Mouse (Mus musculus) myocyte (in vitro differentiated cells): ENCODE measurements at regions not wholly inside any gene's neighbourhood (a gene's known extent, or its start where the extent isn't known, plus 50 kb on each side); places are given as distances from the start of the nearest gene placed in this dataset.
A peak's percentile ranks its signal among the peaks of the same experiment; 100 is the strongest.

Experiments used
- H3K27me3 ChIP-seq: one replicate; pipeline ENCODE4 v1.6.1; 2011; ENCODE audit not compliant: control insufficient read depth, insufficient read depth, insufficient read length
- H3K36me3 ChIP-seq: one replicate; pipeline ENCODE4 v1.6.1; 2011; ENCODE audit not compliant: control insufficient read depth, insufficient read depth
- H3K4me2 ChIP-seq: one replicate; pipeline ENCODE4 v1.6.1; 2011; ENCODE audit warnings: low read depth, control low read depth
- H3K4me3 ChIP-seq: one replicate; pipeline ENCODE4 v1.5.1; 2011; ENCODE audit warnings: mild to moderate bottlenecking, control low read depth, moderate library complexity
- H3K79me2 ChIP-seq: one replicate; pipeline ENCODE4 v1.6.1; 2011; ENCODE audit not compliant: control insufficient read depth, insufficient read depth
- H3ac ChIP-seq: one replicate; pipeline ENCODE4 v1.6.1; 2011; ENCODE audit not compliant: control insufficient read depth, insufficient read length
- CEBPB ChIP-seq: IDR thresholded peaks from 2 replicates; pipeline ENCODE4 v1.6.1; 2011; ENCODE audit warnings: mild to moderate bottlenecking, moderate library complexity; ENCODE audit not compliant: poor library complexity, insufficient read depth, severe bottlenecking
- E2F4 ChIP-seq: IDR thresholded peaks from one replicate; pipeline ENCODE4 v1.6.1; 2011; ENCODE audit warnings: mild to moderate bottlenecking, control low read depth, moderate library complexity; ENCODE audit not compliant: insufficient read depth
- MAX ChIP-seq: IDR thresholded peaks from one replicate; pipeline ENCODE4 v1.6.1; 2011; ENCODE audit warnings: low read depth, mild to moderate bottlenecking, control low read depth
- MYOD1 ChIP-seq, 3 experiments: IDR thresholded peaks; one replicate each; pipeline ENCODE4 v1.6.1; 2011; ENCODE audit warnings: control low read depth in 2 of 3, low read depth in 2 of 3, mild to moderate bottlenecking in 2 of 3, moderate library complexity in 1 of 3; ENCODE audit not compliant: insufficient read length in 2 of 3, control insufficient read depth in 1 of 3
- MYOG ChIP-seq, 3 experiments: IDR thresholded peaks; one replicate each; pipeline ENCODE4 v1.6.1; 2011; ENCODE audit warnings: control low read depth in 2 of 3, low read depth in 2 of 3, mild to moderate bottlenecking in 2 of 3; ENCODE audit not compliant: insufficient read length in 2 of 3, control insufficient read depth in 1 of 3, insufficient read depth in 1 of 3
- POLR2A ChIP-seq: IDR thresholded peaks from one replicate; pipeline ENCODE4 v1.6.1; 2011; ENCODE audit warnings: low read depth, mild to moderate bottlenecking, control low read depth, moderate library complexity; ENCODE audit not compliant: insufficient read length
- POLR2AphosphoS2 ChIP-seq: IDR thresholded peaks from one replicate; pipeline ENCODE4 v1.6.1; 2011; ENCODE audit warnings: low read depth, control low read depth; ENCODE audit not compliant: insufficient read length
- REST ChIP-seq: IDR thresholded peaks from one replicate; pipeline ENCODE4 v1.6.1; 2011; ENCODE audit warnings: mild to moderate bottlenecking, control low read depth, moderate library complexity; ENCODE audit not compliant: insufficient read depth, insufficient read length
- SRF ChIP-seq: IDR thresholded peaks from one replicate; pipeline ENCODE4 v1.6.1; 2011; ENCODE audit warnings: low read depth; ENCODE audit not compliant: control insufficient read depth, insufficient read length
- TCF12 ChIP-seq: IDR thresholded peaks from one replicate; pipeline ENCODE4 v1.6.1; 2011; ENCODE audit warnings: mild to moderate bottlenecking, control low read depth; ENCODE audit not compliant: poor library complexity, insufficient read depth, severe bottlenecking
- TCF3 ChIP-seq: IDR thresholded peaks from one replicate; pipeline ENCODE4 v1.6.1; 2011; ENCODE audit warnings: low read depth, control low read depth; ENCODE audit not compliant: insufficient read length
- USF1 ChIP-seq: IDR thresholded peaks from one replicate; pipeline ENCODE4 v1.6.1; 2011; ENCODE audit warnings: low read depth, mild to moderate bottlenecking, control low read depth, moderate library complexity

DNA sequence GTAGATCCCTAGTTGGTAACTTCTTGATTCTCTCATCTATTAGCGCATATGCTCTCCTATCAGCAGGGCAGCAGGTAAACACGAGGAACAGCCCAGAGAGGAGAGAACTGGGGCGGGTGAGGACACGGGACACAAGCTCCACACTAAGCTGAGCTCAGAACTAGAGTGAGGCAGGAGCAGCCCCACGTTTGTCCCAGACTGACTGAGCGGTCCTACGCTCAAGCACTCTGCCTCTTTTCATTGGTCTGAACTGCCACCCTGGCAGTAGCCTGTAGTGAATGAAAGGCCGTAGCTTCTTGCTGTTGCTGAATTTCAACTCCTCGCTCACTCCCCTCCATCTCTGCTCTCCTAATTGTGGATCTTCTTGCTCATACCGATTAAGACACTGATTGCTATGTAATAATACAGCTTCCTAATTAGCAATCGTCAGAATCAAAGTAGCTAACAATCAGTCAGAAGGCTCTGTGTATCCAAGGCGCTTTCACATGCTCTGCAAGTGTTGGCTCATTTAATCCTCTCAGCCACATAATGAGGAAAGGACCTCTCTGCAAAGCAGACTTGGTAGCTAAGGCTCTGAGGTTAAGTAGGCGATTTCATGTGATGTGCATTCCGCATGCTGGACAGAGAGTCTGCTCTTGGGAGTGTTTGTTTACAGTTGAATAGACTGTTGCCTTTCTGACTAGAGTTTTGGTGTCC, 77.1 kb downstream of the Thnsl1 start:
- Histone ChIP-seq H3K27me3 (no peaks in the 10 kb centered on the region), H3K4me3 (no peak overlapping the region), H3ac (no peak overlapping the region), H3K36me3 (no peaks in the 10 kb centered on the region), H3K79me2 (no peaks in the 10 kb centered on the region), H3K4me2 (no peak overlapping the region)
- TF ChIP-seq MYOG (IDR thresholded peaks at IDR 0.05; ENCODE audit: control insufficient read depth in 1 of 3, insufficient read depth in 1 of 3, insufficient read length in 2 of 3, low read depth in 2 of 3) (no peak), MYOD1 (IDR thresholded peaks at IDR 0.05; ENCODE audit: control insufficient read depth in 1 of 3, insufficient read length in 2 of 3, low read depth in 2 of 3) (no peak), E2F4 (no peak), TCF12 (no peak), POLR2A (no peak), MAX (no peak), TCF3 (no peak), CEBPB (no peak), SRF (no peak), POLR2AphosphoS2 (no peak), REST (no peak), USF1 (no peak)

GRCm38 (mm10) chr2:21284881-21285280, 79.4 kb downstream of the Thnsl1 start:
- Histone ChIP-seq H3ac (no peak overlapping the region), H3K4me3 (no peak overlapping the region)
- TF ChIP-seq CEBPB (no peak), E2F4 (no peak), POLR2AphosphoS2 (no peak), REST (no peak), TCF12 (no peak), MAX (no peak), POLR2A (no peak), USF1 (no peak), MYOD1 (IDR thresholded peaks at IDR 0.05; ENCODE audit: control insufficient read depth in 1 of 3, insufficient read length in 2 of 3, low read depth in 2 of 3) (no peak)

DNA sequence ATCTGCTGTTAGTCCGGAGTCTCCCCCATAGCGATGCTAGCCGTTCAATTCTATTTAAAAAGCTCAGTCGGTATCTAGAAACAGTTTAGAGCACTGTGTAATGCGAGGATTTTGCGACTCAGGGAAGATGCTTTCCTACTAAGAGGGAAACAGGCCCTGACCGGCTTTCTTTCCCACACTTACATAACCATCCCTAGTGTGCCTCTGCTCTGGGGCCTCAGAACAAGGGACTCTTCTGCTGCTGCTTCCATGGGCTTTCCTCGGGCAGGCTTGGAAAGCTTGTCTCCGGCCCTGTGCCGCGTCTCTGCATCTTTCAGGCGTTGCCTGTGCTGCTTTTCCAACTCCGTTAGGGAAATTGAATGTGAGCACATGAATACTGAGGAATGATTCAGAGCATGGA, 79.6 kb upstream of the Gpr158 start:
- Histone ChIP-seq H3K4me2 (no peak overlapping the region), H3K27me3 (no peaks in the 10 kb centered on the region), H3K79me2 (no peaks in the 10 kb centered on the region), H3K36me3 (no peaks in the 10 kb centered on the region), H3ac (no peak overlapping the region), H3K4me3 (no peak overlapping the region)
- TF ChIP-seq E2F4 (no peak), MYOD1 (IDR thresholded peaks at IDR 0.05; ENCODE audit: control insufficient read depth in 1 of 3, insufficient read length in 2 of 3, low read depth in 2 of 3) (no peak), SRF (no peak), CEBPB (no peak), POLR2AphosphoS2 (no peak), REST (no peak), MYOG (IDR thresholded peaks at IDR 0.05; ENCODE audit: control insufficient read depth in 1 of 3, insufficient read depth in 1 of 3, insufficient read length in 2 of 3, low read depth in 2 of 3) (no peak), TCF3 (no peak), MAX (no peak), POLR2A (no peak), TCF12 (no peak), USF1 (no peak)

More at GRCm38 (mm10) chr2:21284881-21285280, 79.4 kb downstream of the Thnsl1 start:
- no peaks in the 10 kb centered on the region for H3K79me2 ChIP-seq
- H3K27me3 ChIP-seq, result no peaks in the 10 kb centered on the region
- no peaks in the 10 kb centered on the region for H3K36me3 ChIP-seq
- H3K4me2 ChIP-seq, result no peak overlapping the region

- TF ChIP-seq MYOG (IDR thresholded peaks at IDR 0.05; ENCODE audit: control insufficient read depth in 1 of 3, insufficient read depth in 1 of 3, insufficient read length in 2 of 3, low read depth in 2 of 3) (no peak), MYOD1 (IDR thresholded peaks at IDR 0.05; ENCODE audit: control insufficient read depth in 1 of 3, insufficient read length in 2 of 3, low read depth in 2 of 3) (no peak), TCF3 (no peak), CEBPB (no peak), POLR2AphosphoS2 (no peak), MAX (no peak), E2F4 (no peak), POLR2A (no peak), REST (no peak), SRF (no peak), TCF12 (no peak), USF1 (no peak)
- Histone ChIP-seq H3K27me3 (no peaks in the 10 kb centered on the region), H3K4me2 (no peak overlapping the region), H3K4me3 (no peak overlapping the region), H3K79me2 (no peaks in the 10 kb centered on the region), H3ac (no peak overlapping the region), H3K36me3 (no peaks in the 10 kb centered on the region)
Measured at GRCm38 (mm10) chr2:21292669-21293151, 74.6 kb upstream of the Gpr158 start.

- Histone ChIP-seq H3ac (no peak overlapping the region), H3K79me2 (no peaks in the 10 kb centered on the region), H3K27me3 (no peaks in the 10 kb centered on the region), H3K4me2 (peak overlapping the region; percentile 57), H3K36me3 (no peaks in the 10 kb centered on the region), H3K4me3 (no peak overlapping the region)
- TF ChIP-seq MYOD1 (IDR thresholded peaks at IDR 0.05; ENCODE audit: control insufficient read depth in 1 of 3, insufficient read length in 2 of 3, low read depth in 2 of 3) (peak in 1 of 3 experiments; percentile 35), E2F4 (no peak)
Measured at GRCm38 (mm10) chr2:21294002-21294401, 73.3 kb upstream of the Gpr158 start.
